16 mouse cellular contexts compared by ENCODE assay signal in genomic region chr1:57323118-57323517, GRCm38 (mm10).
"Had no signal": no experiment of that assay in that cellular context is flagged by ENCODE, and none has a peak within 500 bp of the region (broad histone marks: within the 10 kb centered on the region; RNA-seq: fewer than 3 reads in every experiment).

No protein-coding gene starts in this region.

- H3K4me2 ChIP-seq: neural tube, embryonic 13.5 days; neural tube, embryonic 15.5 days; stomach, embryonic 15.5 days had no signal

- H3K27ac ChIP-seq: neural tube, embryonic 13.5 days; neural tube, embryonic 15.5 days; stomach, embryonic 15.5 days; stomach, postnatal 0 days had no signal

- DNase-seq: retina, postnatal 1 day; right cerebral cortex, adult 18-20 months; right cerebral cortex, postnatal 14 days; right cerebral cortex, postnatal 25 days; right cerebral cortex, postnatal 4 days; spleen, adult 18-20 months; thymus, adult 18-20 months; thymus, adult 2 months; thymus, postnatal 14 days; thymus, postnatal 25 days; thymus, postnatal 36 days; thymus, postnatal 4 days had no signal

- H3K9me3 ChIP-seq: neural tube, embryonic 13.5 days; stomach, embryonic 15.5 days had no signal

- H3K27me3 ChIP-seq: neural tube, embryonic 13.5 days; neural tube, embryonic 15.5 days; stomach, embryonic 15.5 days had no signal

- H3K36me3 ChIP-seq: neural tube, embryonic 13.5 days; neural tube, embryonic 15.5 days; stomach, embryonic 15.5 days had no signal

- H3K4me3 ChIP-seq: neural tube, embryonic 13.5 days; neural tube, embryonic 15.5 days; stomach, embryonic 15.5 days had no signal

- H3K9ac ChIP-seq: neural tube, embryonic 13.5 days; neural tube, embryonic 15.5 days; stomach, embryonic 15.5 days had no signal

- H3K4me1 ChIP-seq: neural tube, embryonic 13.5 days; neural tube, embryonic 15.5 days; stomach, embryonic 15.5 days had no signal
